Mouse (Mus musculus): ENCODE results near the gene Cnr2. TPM values are rescaled to one million over a fixed set of nuclear protein-coding genes. Genes with fewer than 3 reads are reported as not detected.

The Cnr2 gene
- polyA plus RNA-seq, 1 experiment from 2014 or later, result 0.28 TPM

DNA sequence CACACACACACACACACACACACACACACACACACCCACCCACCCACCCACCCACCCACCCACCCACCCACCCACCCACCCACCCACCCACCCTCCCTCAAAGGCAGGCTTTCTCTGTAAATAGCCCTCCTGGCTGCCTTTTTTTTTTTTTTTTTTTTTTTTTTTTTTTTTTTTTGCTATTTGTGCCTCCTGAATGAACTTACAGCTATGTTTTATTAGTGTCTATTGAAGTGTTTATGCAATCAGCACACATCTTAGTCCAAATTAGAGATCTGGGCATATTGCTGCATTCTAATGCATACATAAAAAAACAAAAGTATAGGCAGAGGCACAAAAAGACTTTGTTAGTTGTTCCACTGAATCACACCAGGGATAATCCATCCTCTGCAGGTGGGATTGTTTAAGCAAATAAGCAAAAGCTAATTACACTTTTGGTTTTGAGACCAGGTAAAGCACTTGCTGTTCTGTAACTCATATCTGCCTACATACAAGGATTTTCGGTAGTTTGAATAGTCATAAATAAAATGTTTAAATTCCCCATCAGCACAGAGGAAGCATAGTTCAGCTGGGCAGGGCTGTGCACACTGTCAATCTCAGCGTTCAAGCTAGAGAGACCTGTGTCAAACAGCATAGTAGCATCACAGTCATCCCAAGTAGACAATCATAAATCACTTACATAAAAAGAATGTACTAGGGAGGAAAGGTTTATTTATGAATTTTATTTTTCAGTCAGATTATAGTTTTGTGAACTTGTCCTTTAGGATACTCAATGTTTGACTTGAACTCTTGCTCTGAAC is 24.8 kb upstream of the Cnr2 start:
- H3K27ac ChIP-seq, result no peak overlapping the region
- no peaks in the 10 kb centered on the region for H3K27me3 ChIP-seq (replicated peaks)
- H3K4me1 ChIP-seq (replicated peaks), result peaks cover 15% of the 10 kb centered on the region
- H3K9me3 ChIP-seq, result no peaks in the 10 kb centered on the region
- 20% methylated on average over 2 of the region's 2 CpGs for whole genome bisulfite sequencing
- no peak for ATAC-seq
- H3K4me2 ChIP-seq (replicated peaks), result peak overlapping the region; percentile 9
- H3K4me3 ChIP-seq (replicated peaks), result no peak overlapping the region
- H3K9ac ChIP-seq, result no peak overlapping the region
- no peaks in the 10 kb centered on the region; the same call in 1 of the 2 replicates for H3K36me3 ChIP-seq

DNA sequence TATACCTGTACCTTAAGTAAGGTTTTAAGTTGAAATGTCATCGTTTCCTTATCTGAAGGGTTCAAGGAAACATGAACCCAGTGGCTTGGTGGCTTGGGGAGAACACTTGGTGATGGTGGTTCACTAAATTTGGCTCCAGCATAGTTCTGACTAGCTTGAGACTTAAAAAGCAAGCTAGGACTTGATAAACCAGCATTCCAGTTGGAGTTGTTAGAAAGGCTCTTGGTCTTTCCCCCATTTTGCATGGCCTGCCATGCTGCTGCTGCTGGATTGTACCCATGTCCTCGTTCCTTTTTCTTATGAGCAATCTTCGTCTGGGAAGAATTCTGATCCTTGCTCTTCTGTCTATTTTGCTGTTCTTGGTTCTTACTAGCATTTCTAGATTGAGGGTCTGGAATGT is 23.2 kb upstream of the Cnr2 start:
- H3K27me3 ChIP-seq (replicated peaks), result no peaks in the 10 kb centered on the region
- H3K4me2 ChIP-seq (replicated peaks), result peak overlapping the region; percentile 67
- H3K4me1 ChIP-seq (replicated peaks), result peaks cover 27% of the 10 kb centered on the region
- ATAC-seq, result no peak
- H3K27ac ChIP-seq, result no peak overlapping the region
- WGBS, result 27% methylated on average over 3 of the region's 3 CpGs
- H3K9me3 ChIP-seq, result no peaks in the 10 kb centered on the region
- peak overlapping the region; percentile 64 for H3K4me3 ChIP-seq (replicated peaks)
- peak overlapping the region; percentile 91; the same call in 1 of the 2 replicates for H3K9ac ChIP-seq
- no peaks in the 10 kb centered on the region; the same call in 1 of the 2 replicates for H3K36me3 ChIP-seq

DNA sequence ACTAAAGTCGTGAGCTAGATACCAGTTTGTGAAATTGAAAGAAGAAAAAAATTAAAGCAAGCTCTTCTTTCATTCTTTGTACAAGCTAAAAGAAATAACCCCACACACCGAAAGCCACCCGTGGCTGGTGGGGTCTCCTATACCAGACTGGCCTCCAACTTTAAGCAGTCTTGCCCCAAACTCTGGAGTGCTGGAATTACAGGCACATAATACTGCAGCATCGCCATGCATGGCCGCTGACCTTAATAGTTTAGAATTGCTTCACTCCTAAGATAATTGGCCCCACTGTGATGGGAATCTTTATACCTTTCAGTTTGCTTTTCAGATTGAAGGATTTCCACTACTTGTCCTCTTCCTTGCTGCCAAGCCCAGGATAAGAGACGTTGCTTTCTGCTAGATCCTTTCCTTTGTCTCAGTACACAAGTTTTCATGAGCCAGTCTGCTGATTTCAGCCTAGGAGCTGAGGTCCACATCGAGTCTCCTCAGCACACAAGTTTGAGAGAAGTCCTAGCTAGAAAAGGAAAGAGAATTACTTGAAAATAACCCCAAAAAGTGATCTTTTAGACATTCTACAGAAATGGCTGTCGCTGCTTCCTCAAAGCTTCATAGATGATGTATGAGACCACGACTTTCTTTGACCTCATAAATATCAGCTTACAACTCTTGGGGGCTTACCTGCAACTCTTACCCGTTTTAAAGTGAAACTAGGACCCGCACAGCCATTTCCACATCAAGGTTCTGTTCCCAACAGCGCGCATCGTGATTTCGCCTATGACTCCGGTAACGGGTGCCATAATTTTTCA is 22.4 kb upstream of the Cnr2 start:
- H3K9ac ChIP-seq, result peak overlapping the region; percentile 91
- peaks cover 29% of the 10 kb centered on the region for H3K4me1 ChIP-seq (replicated peaks)
- H3K36me3 ChIP-seq, result no peaks in the 10 kb centered on the region; the same call in 1 of the 2 replicates
- peak overlapping the region; percentile 67 for H3K4me2 ChIP-seq (replicated peaks)
- ATAC-seq, result no peak
- peak overlapping the region; percentile 99 for H3K27ac ChIP-seq
- H3K9me3 ChIP-seq, result no peaks in the 10 kb centered on the region
- WGBS, result 5% methylated on average over 17 of the region's 17 CpGs
- H3K27me3 ChIP-seq (replicated peaks), result no peaks in the 10 kb centered on the region
- peak overlapping the region; percentile 64 for H3K4me3 ChIP-seq (replicated peaks)

DNA sequence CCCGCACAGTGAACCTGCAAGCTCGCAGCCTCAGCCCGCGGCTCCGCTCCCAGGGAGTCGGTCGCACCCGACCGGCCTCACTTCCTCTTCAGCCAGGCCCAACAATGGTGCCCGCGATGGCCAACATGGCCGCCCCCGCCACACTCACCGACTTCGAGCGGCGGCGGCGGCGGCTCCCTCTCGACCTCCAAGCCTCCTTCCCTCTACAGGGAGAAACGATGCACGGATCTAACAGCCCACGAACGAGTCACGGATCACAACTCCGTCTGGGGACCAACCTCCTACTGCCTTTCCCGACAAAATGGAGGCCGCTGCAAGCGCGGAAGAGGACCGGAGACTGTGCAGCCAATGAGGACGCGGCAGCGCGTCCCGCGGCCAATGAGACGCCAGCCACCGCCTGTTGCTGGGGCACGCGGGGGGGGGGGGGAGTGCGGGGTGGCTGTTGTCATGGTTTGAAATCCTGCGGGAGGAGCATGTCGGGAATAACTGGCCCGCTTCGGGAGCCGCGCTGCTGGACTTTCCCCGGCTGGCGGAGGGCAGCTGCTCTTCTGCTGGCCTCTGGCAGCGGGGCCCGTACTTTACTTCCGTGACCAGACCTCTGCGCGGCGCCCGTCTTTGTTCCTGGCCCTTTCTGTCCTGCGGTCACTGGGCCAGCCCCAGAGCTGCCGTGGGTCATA is 21.5 kb upstream of the Cnr2 start, which contains the start of gene Pnrc2:
Gene Pnrc2 (minus strand): TSS at position 325 of the 677 bp plus-strand sequence.
- peak within 1 kb of the TSS; percentile 99 for H3K27ac ChIP-seq
- peak within 1 kb of the TSS; percentile 64 for H3K4me3 ChIP-seq (replicated peaks)
- no peaks in the 10 kb centered on the region for H3K27me3 ChIP-seq (replicated peaks)
- peak within 1 kb of the TSS; percentile 79 for H3K4me2 ChIP-seq (replicated peaks)
- WGBS, result 0% methylated on average over 57 of the region's 60 CpGs
- H3K36me3 ChIP-seq, result no peaks in the 10 kb centered on the region; the same call in 1 of the 2 replicates
- peak within 1 kb of the TSS; percentile 91 for H3K9ac ChIP-seq
- H3K4me1 ChIP-seq (replicated peaks), result peaks cover 29% of the 10 kb centered on the region
- no peaks in the 10 kb centered on the region for H3K9me3 ChIP-seq
- peak; percentile 97 for ATAC-seq

DNA sequence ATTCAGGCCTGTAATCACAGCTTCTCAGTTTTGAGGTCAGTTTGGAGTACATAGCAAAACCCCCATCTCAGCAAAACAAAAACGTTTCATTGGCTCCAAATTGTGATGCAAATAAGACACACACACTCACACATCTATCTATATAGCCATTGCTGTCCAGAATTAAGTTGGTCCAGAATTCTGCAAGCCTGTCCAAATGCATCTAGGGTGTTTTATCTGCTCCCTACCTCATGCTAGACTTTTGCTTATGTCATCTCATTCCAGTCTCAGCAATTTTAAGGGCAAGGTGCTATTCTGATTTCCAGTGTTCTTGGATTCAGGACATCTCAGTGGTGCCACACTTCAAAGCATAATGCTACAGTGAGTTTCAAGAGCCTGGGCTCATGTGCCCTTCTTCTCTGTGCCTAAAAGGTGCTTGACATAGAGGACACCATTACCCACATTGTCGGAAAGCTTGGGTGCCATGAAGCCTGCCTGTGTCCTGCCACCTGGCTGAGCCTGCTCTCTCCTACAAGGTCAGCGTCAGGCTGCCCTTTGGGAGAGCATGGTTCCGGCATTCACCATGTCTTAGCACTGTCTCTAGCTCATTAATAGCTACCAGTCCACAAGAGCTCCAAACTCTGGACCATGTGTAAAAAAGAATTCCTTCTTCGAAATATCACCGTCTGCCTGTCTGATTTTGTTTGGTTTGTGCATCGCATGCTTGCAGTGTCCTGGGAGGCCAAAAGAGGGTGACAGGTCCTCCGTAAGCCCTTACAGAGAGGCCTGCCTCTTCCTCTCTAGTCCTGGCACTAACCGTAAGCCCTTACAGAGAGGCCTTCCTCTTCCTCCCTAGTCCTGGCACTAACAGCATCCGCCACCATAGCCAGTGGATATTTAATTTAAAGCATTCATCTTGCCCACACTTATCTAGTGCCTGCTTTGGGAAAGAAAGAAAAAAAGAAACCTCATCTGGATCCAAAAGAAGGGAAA is 20.3 kb upstream of the Cnr2 start:
- Histone ChIP-seq H3K4me3 (replicated peaks) (no peak overlapping the region), H3K27me3 (replicated peaks) (no peaks in the 10 kb centered on the region), H3K9me3 (no peaks in the 10 kb centered on the region), H3K4me1 (replicated peaks) (peaks cover 29% of the 10 kb centered on the region), H3K27ac (peak overlapping the region; percentile 99), H3K36me3 (no peaks in the 10 kb centered on the region; the same call in 1 of the 2 replicates), H3K4me2 (replicated peaks) (peak overlapping the region; percentile 79), H3K9ac (no peak overlapping the region)
- WGBS, result 78% methylated on average over 10 of the region's 10 CpGs
- no peak for ATAC-seq

DNA sequence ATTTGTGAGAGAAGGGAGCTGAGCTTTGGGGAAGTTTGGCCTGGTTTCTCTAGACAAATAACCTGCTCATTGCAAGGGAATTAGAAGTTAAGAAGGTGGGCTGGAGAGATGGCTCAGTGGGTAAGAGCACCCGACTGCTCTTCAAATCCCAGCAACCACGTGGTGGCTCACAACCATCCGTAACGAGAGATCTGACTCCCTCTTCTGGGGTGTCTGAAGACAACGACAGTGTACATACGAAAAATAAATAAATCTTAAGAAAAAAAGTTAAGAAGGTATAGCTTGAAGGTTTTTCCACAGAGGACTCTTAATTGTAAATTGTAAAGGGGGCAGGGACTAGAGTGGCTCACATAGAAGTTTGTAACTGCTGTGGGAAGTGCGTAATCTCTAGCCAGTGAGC is 19.6 kb upstream of the Cnr2 start:
- WGBS, result 36% methylated on average over 7 of the region's 7 CpGs
- no peak overlapping the region for H3K4me2 ChIP-seq (replicated peaks)
- no peaks in the 10 kb centered on the region; the same call in 1 of the 2 replicates for H3K36me3 ChIP-seq
- H3K27ac ChIP-seq, result peak overlapping the region; percentile 61
- ATAC-seq, result no peak
- H3K4me3 ChIP-seq (replicated peaks), result no peak overlapping the region
- no peaks in the 10 kb centered on the region for H3K9me3 ChIP-seq
- peaks cover 29% of the 10 kb centered on the region for H3K4me1 ChIP-seq (replicated peaks)
- no peaks in the 10 kb centered on the region for H3K27me3 ChIP-seq (replicated peaks)
- H3K9ac ChIP-seq, result no peak overlapping the region

DNA sequence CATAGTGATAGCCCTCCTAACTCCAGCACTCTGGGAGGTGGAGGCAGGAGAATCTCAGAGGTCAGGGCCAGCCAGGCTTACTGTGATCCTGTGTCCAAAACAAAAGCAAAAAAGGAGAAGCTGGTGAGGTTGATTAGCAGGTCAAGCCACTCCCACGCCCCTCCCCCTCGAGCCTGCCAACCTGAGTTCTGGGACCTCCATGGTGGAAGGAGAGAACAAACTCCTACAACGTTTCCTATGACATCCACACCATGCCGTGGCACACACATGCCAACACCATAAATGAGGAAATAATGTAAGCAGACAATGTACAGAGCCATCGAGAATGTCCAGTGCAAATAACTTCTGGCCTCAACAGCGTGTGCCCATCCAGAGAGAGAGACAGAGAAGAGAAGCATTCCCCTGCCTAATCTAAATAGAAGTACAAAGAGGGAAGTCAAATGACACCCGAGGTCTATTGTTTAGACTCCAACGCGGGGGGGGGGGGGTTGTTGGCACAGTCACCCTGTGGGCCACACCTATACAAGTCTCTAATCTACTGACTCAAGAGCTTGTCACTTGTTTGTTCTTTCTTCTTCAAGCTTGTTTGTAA is 19.1 kb upstream of the Cnr2 start:
- no peak for ATAC-seq
- Histone ChIP-seq H3K4me2 (replicated peaks) (peak overlapping the region; percentile 57), H3K4me1 (replicated peaks) (peaks cover 29% of the 10 kb centered on the region), H3K4me3 (replicated peaks) (peak overlapping the region; percentile 24; the same call in 1 of the 2 replicates), H3K36me3 (no peaks in the 10 kb centered on the region; the same call in 1 of the 2 replicates), H3K9me3 (no peaks in the 10 kb centered on the region), H3K27me3 (replicated peaks) (no peaks in the 10 kb centered on the region), H3K9ac (peak overlapping the region; percentile 27; the same call in 1 of the 2 replicates), H3K27ac (peak overlapping the region; percentile 61)
- 8% methylated on average over 9 of the region's 9 CpGs for WGBS

DNA sequence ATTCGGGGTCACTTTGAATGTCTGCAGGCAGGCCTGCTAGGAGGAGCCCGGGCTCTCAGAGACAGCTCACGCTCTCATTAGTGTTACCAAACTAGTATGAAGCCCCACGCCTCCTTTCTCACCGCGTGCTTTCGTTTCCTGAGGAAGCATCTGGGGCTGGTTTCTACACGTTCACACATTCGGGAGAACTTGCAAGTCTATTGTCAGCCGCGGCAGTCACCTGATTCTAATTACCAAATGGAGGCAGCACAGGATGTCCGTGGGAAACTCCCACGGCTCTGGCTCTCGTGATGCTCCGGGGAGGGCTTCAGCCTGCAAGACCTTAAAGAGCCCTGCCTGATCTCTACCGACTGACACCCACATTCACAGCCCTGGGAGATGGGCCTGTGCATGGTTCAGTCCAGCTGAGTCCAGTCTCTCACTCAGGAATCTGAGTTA is 18.6 kb upstream of the Cnr2 start:
- Histone ChIP-seq H3K27me3 (replicated peaks) (no peaks in the 10 kb centered on the region), H3K4me2 (replicated peaks) (peak overlapping the region; percentile 57), H3K27ac (peak overlapping the region; percentile 61), H3K4me3 (replicated peaks) (peak overlapping the region; percentile 24), H3K36me3 (no peaks in the 10 kb centered on the region; the same call in 1 of the 2 replicates), H3K4me1 (replicated peaks) (peaks cover 26% of the 10 kb centered on the region), H3K9me3 (no peaks in the 10 kb centered on the region), H3K9ac (peak overlapping the region; percentile 27)
- 0 out of 2 replicates have a peak, but pooled peaks have one; percentile 10 for ATAC-seq
- WGBS, result 2% methylated on average over 16 of the region's 16 CpGs

DNA sequence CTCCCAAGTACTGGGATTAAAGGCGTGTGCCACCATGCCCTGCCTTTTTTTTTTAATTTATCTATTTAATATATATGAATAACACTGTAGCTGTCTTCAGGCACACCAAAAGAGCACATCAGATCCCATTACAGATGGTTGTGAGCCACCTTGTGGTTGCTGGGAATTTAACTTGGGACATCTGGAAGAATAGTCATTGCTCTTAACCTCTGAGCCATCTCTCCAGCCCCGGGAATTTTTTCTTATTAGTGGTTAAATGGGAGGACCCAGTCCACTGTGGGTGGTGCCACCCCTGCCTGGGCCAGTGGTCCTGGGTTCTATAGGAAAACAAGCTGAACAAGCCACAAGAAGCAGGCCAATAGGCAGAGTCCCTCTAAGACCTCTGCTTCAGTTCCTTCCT is 17.5 kb upstream of the Cnr2 start:
- Histone ChIP-seq H3K27me3 (replicated peaks) (no peaks in the 10 kb centered on the region), H3K4me2 (replicated peaks) (no peak overlapping the region), H3K9me3 (no peaks in the 10 kb centered on the region), H3K36me3 (no peaks in the 10 kb centered on the region), H3K27ac (no peak overlapping the region), H3K9ac (no peak overlapping the region), H3K4me1 (replicated peaks) (peaks cover 23% of the 10 kb centered on the region), H3K4me3 (replicated peaks) (no peak overlapping the region)
- WGBS, result 61% methylated on average over 2 of the region's 2 CpGs
- ATAC-seq, result no peak

DNA sequence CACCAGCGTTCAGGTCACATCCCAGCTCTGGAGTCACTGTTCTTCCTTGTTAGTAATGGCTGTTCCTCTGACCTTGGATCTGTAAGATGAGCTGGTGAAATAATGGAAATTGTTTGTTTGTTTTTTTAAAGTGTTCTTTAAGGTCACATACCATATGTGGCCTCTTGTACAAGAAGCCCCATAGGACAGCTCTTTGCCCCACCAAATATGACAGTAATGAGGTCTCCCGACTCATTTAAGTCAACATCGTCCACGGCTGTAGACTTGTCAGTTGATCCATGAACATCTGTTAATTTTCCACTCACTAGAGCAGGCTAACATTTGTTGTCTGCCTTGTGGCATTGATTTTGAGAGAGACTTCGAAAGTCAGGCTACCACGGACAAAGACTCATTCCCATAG is 16.2 kb upstream of the Cnr2 start:
- Histone ChIP-seq H3K27ac (no peak overlapping the region), H3K4me3 (replicated peaks) (no peak overlapping the region), H3K27me3 (replicated peaks) (no peaks in the 10 kb centered on the region), H3K4me1 (replicated peaks) (peaks cover 25% of the 10 kb centered on the region), H3K36me3 (no peaks in the 10 kb centered on the region), H3K4me2 (replicated peaks) (no peak overlapping the region), H3K9me3 (no peaks in the 10 kb centered on the region), H3K9ac (no peak overlapping the region)
- WGBS, result 70% methylated on average over 6 of the region's 6 CpGs
- no peak for ATAC-seq

DNA sequence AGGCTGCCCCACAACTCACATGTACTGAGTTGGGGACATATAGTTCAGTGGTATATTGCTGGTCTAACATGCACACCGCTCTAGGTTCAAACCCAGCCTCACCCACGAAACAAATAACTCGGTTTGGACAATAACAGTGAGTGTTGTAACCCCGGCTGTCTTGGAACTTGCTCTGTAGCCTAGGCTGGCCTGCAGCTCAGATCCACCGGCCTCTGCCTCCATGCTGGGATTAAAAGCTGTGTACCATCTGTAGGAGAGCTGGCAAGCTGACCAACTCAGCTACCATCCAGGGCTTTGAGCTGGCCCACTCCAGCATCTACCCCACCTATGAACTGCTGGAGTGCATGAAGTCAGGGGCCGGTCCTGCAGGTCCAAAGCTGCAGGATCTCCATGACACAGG is 15.2 kb upstream of the Cnr2 start:
- Histone ChIP-seq H3K4me2 (replicated peaks) (no peak overlapping the region), H3K4me3 (replicated peaks) (no peak overlapping the region), H3K4me1 (replicated peaks) (peaks cover 18% of the 10 kb centered on the region), H3K9ac (no peak overlapping the region), H3K27me3 (replicated peaks) (no peaks in the 10 kb centered on the region), H3K9me3 (no peaks in the 10 kb centered on the region), H3K27ac (no peak overlapping the region), H3K36me3 (no peaks in the 10 kb centered on the region)
- no peak for ATAC-seq
- 92% methylated on average over 6 of the region's 6 CpGs for WGBS

All from intestine, embryonic 15.5 days (tissue).